Mouse (Mus musculus): Measurements from ENCODE around the gene Ctxn1.

- no peak for TF ChIP-seq GATA1 (IDR thresholded peaks at IDR 0.05; ENCODE audit: low read length)
- TF ChIP-seq TAL1 (IDR thresholded peaks at IDR 0.05; ENCODE audit: low read length) = no peak
Observed at GRCm38 (mm10) chr8:4292738-4293137, 33.7 kb upstream of the Ctxn1 start.

Measured in erythroblast, embryonic 14.5 days (primary cell).